Mouse (Mus musculus): ENCODE measurements around the gene Imp4. TPM values are rescaled to one million over a fixed set of nuclear protein-coding genes. Genes with fewer than 3 reads are reported as not detected.

The Imp4 gene
- polyA plus RNA-seq, 1 experiment, result 70.5 TPM

- no peak overlapping the region for H3ac ChIP-seq (ENCODE audit: control insufficient read depth, insufficient read length, low read depth)
- H3K36me3 ChIP-seq (ENCODE audit: control insufficient read depth, insufficient read depth), result no peaks in the 10 kb centered on the region
- no peaks in the 10 kb centered on the region for H3K79me2 ChIP-seq (ENCODE audit: control insufficient read depth, insufficient read depth)
- H3K27me3 ChIP-seq (ENCODE audit: control insufficient read depth, insufficient read depth, insufficient read length), result peaks cover 3% of the 10 kb centered on the region
- TF ChIP-seq MYOG (IDR thresholded peaks at IDR 0.05; ENCODE audit: control insufficient read depth, extremely low read depth, insufficient read length) (no peak), CTCF (IDR thresholded peaks at IDR 0.05; ENCODE audit: control insufficient read depth, insufficient read depth, insufficient read length) (no peak), USF1 (IDR thresholded peaks at IDR 0.05; ENCODE audit: low read depth) (no peak), MYOD1 (IDR thresholded peaks at IDR 0.05; ENCODE audit: control insufficient read depth, insufficient read length, low read depth) (no peak), CEBPB (IDR thresholded peaks at IDR 0.05; ENCODE audit: low read depth) (no peak), FOSL1 (IDR thresholded peaks at IDR 0.05; ENCODE audit: insufficient read depth, low read length, poor library complexity, severe bottlenecking) (no peak), MAX (IDR thresholded peaks at IDR 0.05) (no peak)
- no peak overlapping the region for H3K4me3 ChIP-seq (ENCODE audit: insufficient read depth, poor library complexity, severe bottlenecking)
- H3K79me3 ChIP-seq (ENCODE audit: low read depth), result no peaks in the 10 kb centered on the region
Observed at GRCm38 (mm10) chr1:34430981-34431380, 8.7 kb upstream of the Imp4 start.

GRCm38 (mm10) chr1:34431431-34431830 is 8.2 kb upstream of the Imp4 start:
- no peaks in the 10 kb centered on the region for H3K79me2 ChIP-seq (ENCODE audit: control insufficient read depth, insufficient read depth)
- peaks cover 3% of the 10 kb centered on the region for H3K27me3 ChIP-seq (ENCODE audit: control insufficient read depth, insufficient read depth, insufficient read length)
- H3K36me3 ChIP-seq (ENCODE audit: control insufficient read depth, insufficient read depth), result peaks cover 4% of the 10 kb centered on the region
- H3ac ChIP-seq (ENCODE audit: control insufficient read depth, insufficient read length, low read depth), result no peak overlapping the region
- no peaks in the 10 kb centered on the region for H3K79me3 ChIP-seq (ENCODE audit: low read depth)
- TF ChIP-seq FOSL1 (IDR thresholded peaks at IDR 0.05; ENCODE audit: insufficient read depth, low read length, poor library complexity, severe bottlenecking) (no peak), CTCF (IDR thresholded peaks at IDR 0.05; ENCODE audit: control insufficient read depth, insufficient read depth, insufficient read length) (no peak), MAX (IDR thresholded peaks at IDR 0.05) (no peak), USF1 (IDR thresholded peaks at IDR 0.05; ENCODE audit: low read depth) (no peak), MYOG (IDR thresholded peaks at IDR 0.05; ENCODE audit: control insufficient read depth, extremely low read depth, insufficient read length) (no peak)
- H3K4me3 ChIP-seq (ENCODE audit: insufficient read depth, poor library complexity, severe bottlenecking), result no peak overlapping the region

- Histone ChIP-seq H3K79me3 (ENCODE audit: low read depth) (no peaks in the 10 kb centered on the region), H3K79me2 (ENCODE audit: control insufficient read depth, insufficient read depth) (no peaks in the 10 kb centered on the region), H3K4me3 (ENCODE audit: insufficient read depth, poor library complexity, severe bottlenecking) (no peak overlapping the region), H3K27me3 (ENCODE audit: control insufficient read depth, insufficient read depth, insufficient read length) (peaks cover 2% of the 10 kb centered on the region), H3K36me3 (ENCODE audit: control insufficient read depth, insufficient read depth) (peaks cover 6% of the 10 kb centered on the region), H3ac (ENCODE audit: control insufficient read depth, insufficient read length, low read depth) (no peak overlapping the region)
- TF ChIP-seq MYOG (IDR thresholded peaks at IDR 0.05; ENCODE audit: control insufficient read depth, extremely low read depth, insufficient read length) (no peak), USF1 (IDR thresholded peaks at IDR 0.05; ENCODE audit: low read depth) (no peak), CEBPB (IDR thresholded peaks at IDR 0.05; ENCODE audit: low read depth) (no peak), CTCF (IDR thresholded peaks at IDR 0.05; ENCODE audit: control insufficient read depth, insufficient read depth, insufficient read length) (no peak), MAX (IDR thresholded peaks at IDR 0.05) (no peak), MYOD1 (IDR thresholded peaks at IDR 0.05; ENCODE audit: control insufficient read depth, insufficient read length, low read depth) (no peak), FOSL1 (IDR thresholded peaks at IDR 0.05; ENCODE audit: insufficient read depth, low read length, poor library complexity, severe bottlenecking) (no peak)
Observed at GRCm38 (mm10) chr1:34432411-34432775, 7.3 kb upstream of the Imp4 start.

- peaks cover 1% of the 10 kb centered on the region for H3K79me2 ChIP-seq (ENCODE audit: control insufficient read depth, insufficient read depth)
- H3K36me3 ChIP-seq (ENCODE audit: control insufficient read depth, insufficient read depth), result peaks cover 6% of the 10 kb centered on the region
- H3K79me3 ChIP-seq (ENCODE audit: low read depth), result peaks cover 2% of the 10 kb centered on the region
- no peaks in the 10 kb centered on the region for H3K27me3 ChIP-seq (ENCODE audit: control insufficient read depth, insufficient read depth, insufficient read length)
- H3K4me3 ChIP-seq (ENCODE audit: insufficient read depth, poor library complexity, severe bottlenecking), result no peak overlapping the region
- no peak for TF ChIP-seq CTCF (IDR thresholded peaks at IDR 0.05; ENCODE audit: control insufficient read depth, insufficient read depth, insufficient read length)
- H3ac ChIP-seq (ENCODE audit: control insufficient read depth, insufficient read length, low read depth), result no peak overlapping the region
Observed at GRCm38 (mm10) chr1:34432776-34433481, 6.7 kb upstream of the Imp4 start.

GRCm38 (mm10) chr1:34433891-34434521 is 5.6 kb upstream of the Imp4 start:
- Histone ChIP-seq H3K79me3 (ENCODE audit: low read depth) (peaks cover 5% of the 10 kb centered on the region), H3K36me3 (ENCODE audit: control insufficient read depth, insufficient read depth) (peaks cover 6% of the 10 kb centered on the region), H3ac (ENCODE audit: control insufficient read depth, insufficient read length, low read depth) (no peak overlapping the region), H3K4me3 (ENCODE audit: insufficient read depth, poor library complexity, severe bottlenecking) (no peak overlapping the region), H3K27me3 (ENCODE audit: control insufficient read depth, insufficient read depth, insufficient read length) (no peaks in the 10 kb centered on the region), H3K79me2 (ENCODE audit: control insufficient read depth, insufficient read depth) (peaks cover 9% of the 10 kb centered on the region)
- TF ChIP-seq CEBPB (IDR thresholded peaks at IDR 0.05; ENCODE audit: low read depth) (no peak), USF1 (IDR thresholded peaks at IDR 0.05; ENCODE audit: low read depth) (no peak), MYOD1 (IDR thresholded peaks at IDR 0.05; ENCODE audit: control insufficient read depth, insufficient read length, low read depth) (no peak), MYOG (IDR thresholded peaks at IDR 0.05; ENCODE audit: control insufficient read depth, extremely low read depth, insufficient read length) (no peak), MAX (IDR thresholded peaks at IDR 0.05) (no peak), CTCF (IDR thresholded peaks at IDR 0.05; ENCODE audit: control insufficient read depth, insufficient read depth, insufficient read length) (no peak), FOSL1 (IDR thresholded peaks at IDR 0.05; ENCODE audit: insufficient read depth, low read length, poor library complexity, severe bottlenecking) (no peak)

Data from C2C12 (cell line).